Mouse (Mus musculus) bone marrow, adult 2 months (tissue): ENCODE measurements around the gene Trim41. TPM values are rescaled to one million over a fixed set of nuclear protein-coding genes. Genes with fewer than 3 reads are reported as not detected.

Experiments used
- H3K27ac ChIP-seq: fragments of 200-500 bp; 2 replicates; pipeline ENCODE4 v1.5.1; 2012; ENCODE audit warnings: low read depth, mild to moderate bottlenecking, control low read depth, inconsistent platforms, low read length; ENCODE audit not compliant: control insufficient read depth, poor library complexity, insufficient read depth
- H3K4me1 ChIP-seq: fragments of 200-500 bp; 2 replicates; pipeline ENCODE4 v1.6.1; 2011; ENCODE audit warnings: low read length; ENCODE audit not compliant: control insufficient read depth, insufficient read depth
- H3K4me3 ChIP-seq: fragments of 200-500 bp; replicated peaks from 2 replicates; pipeline ENCODE3; 2011; ENCODE audit warnings: mild to moderate bottlenecking, low read depth, low read length, control low read depth; ENCODE audit not compliant: control insufficient read depth
- CTCF ChIP-seq: fragments of 200-500 bp; IDR thresholded peaks from 2 replicates; pipeline ENCODE4 v1.5.1; 2011; ENCODE audit warnings: low read length, control low read depth; ENCODE audit not compliant: control insufficient read depth, insufficient read depth
- POLR2A ChIP-seq: fragments of 200-500 bp; IDR thresholded peaks from 2 replicates; pipeline ENCODE4 v1.6.1; 2011; ENCODE audit warnings: low read depth, mild to moderate bottlenecking, control low read depth, low read length, borderline replicate concordance; ENCODE audit not compliant: control insufficient read depth
- WGBS: fragments of 180-500 bp; shearing (Covaris S2); methylation state at CpG from one replicate; pipeline ENCODE4 v1.1.7; 2018; 5-methylcytosine and 5-hydroxymethylcytosine counted together
- polyA plus RNA-seq: library from polyadenylated mRNA; stranded (reverse); fragments of >200 nt; gene quantifications from 2 replicates; pipeline ENCODE4 v1.2.4, GENCODE M21; 2011; ENCODE audit warnings: low replicate concordance; ENCODE audit not compliant: missing spikeins, insufficient read depth, insufficient read length

Trim41 gene
- polyA plus RNA-seq, 1 experiment: 51.0 TPM

- peaks cover 1% of the 10 kb centered on the region; the same call in 1 of the 2 replicates for H3K4me1 ChIP-seq
- TF ChIP-seq POLR2A: no peak
- TF ChIP-seq CTCF: no peak
- no peak overlapping the region for H3K27ac ChIP-seq
- 70% methylated on average over 4 of the region's 4 CpGs for whole genome bisulfite sequencing
- H3K4me3 ChIP-seq: no peak overlapping the region
Measured at GRCm38 (mm10) chr11:48842378-48842792, 25.2 kb upstream of the Trim41 start.

- Histone ChIP-seq H3K27ac (no peak overlapping the region), H3K4me1 (peaks cover 1% of the 10 kb centered on the region; the same call in 1 of the 2 replicates), H3K4me3 (no peak overlapping the region)
- WGBS: 83% methylated on average over 5 of the region's 5 CpGs
- no peak for TF ChIP-seq CTCF
- no peak for TF ChIP-seq POLR2A
Measured at GRCm38 (mm10) chr11:48841213-48841612, 24.1 kb upstream of the Trim41 start.

GRCm38 (mm10) chr11:48840805-48841204, 23.7 kb upstream of the Trim41 start:
- Histone ChIP-seq H3K4me3 (no peak overlapping the region), H3K4me1 (peaks cover 1% of the 10 kb centered on the region; the same call in 1 of the 2 replicates), H3K27ac (no peak overlapping the region)
- no peak for TF ChIP-seq CTCF
- no peak for TF ChIP-seq POLR2A

DNA sequence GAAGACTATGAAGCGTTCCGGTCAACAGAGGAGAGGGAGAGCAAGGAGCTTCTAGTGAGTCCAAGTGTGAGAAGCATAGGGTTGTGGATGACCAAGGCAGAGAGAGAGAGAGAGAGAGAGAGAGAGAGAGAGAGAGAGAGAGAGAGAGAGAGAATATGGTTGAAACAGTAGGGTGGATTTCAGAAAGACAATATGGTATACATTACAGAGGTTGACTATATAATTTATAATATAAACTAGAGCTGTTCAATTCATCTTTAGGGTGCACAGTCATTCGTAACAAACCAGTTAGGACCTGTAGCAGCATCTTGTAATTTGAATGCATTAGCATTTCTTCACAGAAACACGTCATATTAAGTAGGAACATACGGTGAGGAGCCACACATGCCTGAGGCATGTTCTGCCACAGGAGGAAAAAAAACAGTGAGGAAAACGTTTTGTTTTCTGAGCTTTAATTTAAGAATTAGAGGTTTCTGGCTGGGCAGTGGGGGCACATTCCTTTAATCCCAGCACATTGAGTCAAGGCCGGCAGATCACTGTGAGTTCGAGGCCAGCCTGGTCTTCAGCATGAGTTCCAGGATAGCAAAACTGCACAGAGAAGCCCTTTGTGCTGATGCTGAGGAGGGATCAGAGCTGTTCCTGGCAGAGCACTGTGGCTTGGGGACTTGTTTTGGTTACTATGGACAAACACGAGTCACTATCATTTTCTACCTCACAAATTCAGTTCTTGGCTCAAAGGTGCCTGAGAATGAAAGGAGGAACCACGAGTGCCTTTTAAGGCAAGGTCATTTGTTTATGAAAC, 21.9 kb upstream of the Trim41 start:
- no peak for TF ChIP-seq CTCF
- TF ChIP-seq POLR2A: no peak
- 73% methylated on average over 10 of the region's 10 CpGs for WGBS
- H3K4me3 ChIP-seq: no peak overlapping the region
- peaks cover 1% of the 10 kb centered on the region; the same call in 1 of the 2 replicates for H3K4me1 ChIP-seq
- no peak overlapping the region for H3K27ac ChIP-seq

DNA sequence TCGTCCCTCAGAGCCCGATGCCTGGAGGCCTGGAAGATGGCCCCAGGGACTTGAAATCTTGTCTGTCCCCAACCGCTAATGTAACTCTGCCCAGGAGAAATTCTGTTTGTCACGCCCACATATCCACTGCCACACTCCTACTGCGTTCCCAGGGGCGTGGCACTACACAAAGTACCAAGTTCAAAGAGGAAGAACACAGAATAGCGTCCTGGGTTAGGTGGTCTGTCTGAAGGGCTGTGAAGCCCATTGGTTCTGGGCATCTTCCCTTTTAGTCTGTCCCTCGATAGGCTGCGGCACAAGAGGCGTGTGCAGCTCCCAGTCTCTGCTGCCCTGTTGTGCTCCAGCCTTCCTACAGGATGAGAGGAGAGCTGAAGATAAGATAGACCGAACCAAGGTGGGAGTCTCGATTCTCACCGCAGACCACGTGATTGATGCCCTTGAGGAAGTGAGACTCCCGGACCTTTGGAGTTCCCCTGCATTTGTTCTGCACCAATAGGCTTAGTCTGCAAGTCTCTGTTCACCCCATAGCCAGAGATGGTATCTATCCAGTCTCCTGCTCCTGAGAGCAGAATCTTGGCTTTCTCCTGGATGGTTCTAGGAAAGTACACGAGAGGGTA, 21.1 kb upstream of the Trim41 start:
- TF ChIP-seq CTCF (0 out of 2 replicates have a peak, but pooled peaks have one; percentile 4), POLR2A (no peak)
- WGBS: under 1% methylated on average over 16 of the region's 16 CpGs
- peak overlapping the region; percentile 78 for H3K4me3 ChIP-seq
- peaks cover 1% of the 10 kb centered on the region; the same call in 1 of the 2 replicates for H3K4me1 ChIP-seq
- peak overlapping the region; percentile 57 for H3K27ac ChIP-seq

- Histone ChIP-seq H3K4me3 (peak overlapping the region; percentile 78), H3K27ac (peak overlapping the region; percentile 57), H3K4me1 (peaks cover 1% of the 10 kb centered on the region; the same call in 1 of the 2 replicates)
- TF ChIP-seq CTCF: no peak
- TF ChIP-seq POLR2A: no peak
- under 1% methylated on average over 77 of the region's 77 CpGs for WGBS
Measured at GRCm38 (mm10) chr11:48837310-48838180, 20.4 kb upstream of the Trim41 start.

DNA sequence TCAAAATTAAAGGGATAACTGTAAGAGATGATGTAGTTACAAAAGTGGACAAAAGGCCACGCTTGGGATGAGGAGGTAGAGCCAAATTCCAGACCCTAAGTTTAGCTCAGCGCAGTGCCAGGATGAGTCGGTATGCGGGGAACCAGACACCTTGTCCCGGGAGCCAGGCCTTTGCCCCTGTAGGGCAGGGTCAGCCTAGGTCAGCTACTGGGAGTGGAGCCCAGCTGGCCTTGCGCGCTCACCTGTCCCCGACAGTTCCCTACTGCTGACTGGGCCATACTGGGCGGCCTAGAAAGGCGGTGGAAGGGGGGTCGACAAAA, 19.8 kb upstream of the Trim41 start:
- Histone ChIP-seq H3K27ac (peak overlapping the region; percentile 57; the same call in 1 of the 2 replicates), H3K4me3 (peak overlapping the region; percentile 78), H3K4me1 (no peaks in the 10 kb centered on the region; the same call in 1 of the 2 replicates)
- TF ChIP-seq POLR2A: no peak
- TF ChIP-seq CTCF: no peak
- WGBS: 57% methylated on average over 11 of the region's 11 CpGs

- WGBS: 77% methylated on average over 6 of the region's 6 CpGs
- H3K4me1 ChIP-seq: no peaks in the 10 kb centered on the region; the same call in 1 of the 2 replicates
- no peak for TF ChIP-seq POLR2A
- TF ChIP-seq CTCF: no peak
- H3K4me3 ChIP-seq: no peak overlapping the region
- H3K27ac ChIP-seq: no peak overlapping the region
Measured at GRCm38 (mm10) chr11:48835923-48836322, 18.8 kb upstream of the Trim41 start.
